Mouse (Mus musculus): ENCODE data around the gene Ifnl3. TPM values are rescaled to one million over a fixed set of nuclear protein-coding genes. Genes with fewer than 3 reads are reported as not detected.

Gene Ifnl3
- polyA plus RNA-seq, 1 experiment from 2014 or later, result not detected

- H3K9me3 ChIP-seq (ENCODE audit: low read depth, low read length), result no peaks in the 10 kb centered on the region
- H3K9ac ChIP-seq, result no peak overlapping the region
- DNase-seq (peak; percentile 83), ATAC-seq (ENCODE audit: insufficient read depth) (no peak)
- H3K36me3 ChIP-seq (ENCODE audit: insufficient read depth), result peaks cover 51% of the 10 kb centered on the region
- no peak overlapping the region for H3K27ac ChIP-seq (ENCODE audit: low read depth)
- H3K27me3 ChIP-seq (ENCODE audit: insufficient read depth, low read length), result no peaks in the 10 kb centered on the region
- no peak overlapping the region for H3K4me3 ChIP-seq (ENCODE audit: low read depth, low read length)
- H3K4me1 ChIP-seq (ENCODE audit: insufficient read depth), result peaks cover 16% of the 10 kb centered on the region
- TF ChIP-seq CTCF (IDR thresholded peaks at IDR 0.05; ENCODE audit: low read depth), result peak; percentile 84
- no peak overlapping the region for H3K4me2 ChIP-seq
These were observed 45.6 kb downstream of the Ifnl3 start for GRCm38 (mm10) chr7:28568253-28568652.

- WGBS, result 50% methylated on average over 12 of the region's 12 CpGs
These were observed 47.8 kb downstream of the Ifnl3 start for GRCm38 (mm10) chr7:28570291-28570981.

GRCm38 (mm10) chr7:28570982-28571682, 48.5 kb downstream of the Ifnl3 start:
- peak; percentile 86 for DNase-seq
- no peak overlapping the region for H3K4me3 ChIP-seq (ENCODE audit: low read depth, low read length)
- H3K9me3 ChIP-seq (ENCODE audit: low read depth, low read length), result no peaks in the 10 kb centered on the region
- H3K9ac ChIP-seq, result peak overlapping the region; percentile 3; the same call in 1 of the 2 replicates
- peaks cover 24% of the 10 kb centered on the region for H3K36me3 ChIP-seq (ENCODE audit: insufficient read depth)
- peak overlapping the region; percentile 92 for H3K27ac ChIP-seq (ENCODE audit: low read depth)
- H3K4me2 ChIP-seq, result peak overlapping the region; percentile 41
- no peaks in the 10 kb centered on the region for H3K27me3 ChIP-seq (ENCODE audit: insufficient read depth, low read length)
- peak; percentile 19; the same call in 1 of the 2 replicates for ATAC-seq (ENCODE audit: insufficient read depth)
- H3K4me1 ChIP-seq (ENCODE audit: insufficient read depth), result peaks cover 25% of the 10 kb centered on the region
- WGBS, result 26% methylated on average over 5 of the region's 5 CpGs
- no peak for TF ChIP-seq CTCF (IDR thresholded peaks at IDR 0.05; ENCODE audit: low read depth)

More at GRCm38 (mm10) chr7:28570291-28570981, 47.8 kb downstream of the Ifnl3 start:
- no peak overlapping the region for H3K4me3 ChIP-seq (ENCODE audit: low read depth, low read length)
- no peaks in the 10 kb centered on the region for H3K9me3 ChIP-seq (ENCODE audit: low read depth, low read length)
- H3K27me3 ChIP-seq (ENCODE audit: insufficient read depth, low read length), result no peaks in the 10 kb centered on the region
- DNase-seq (peak; percentile 85), ATAC-seq (ENCODE audit: insufficient read depth) (peak; percentile 55)
- H3K27ac ChIP-seq (ENCODE audit: low read depth), result peak overlapping the region; percentile 92
- peak overlapping the region; percentile 3; the same call in 1 of the 2 replicates for H3K9ac ChIP-seq
- peak; percentile 14; the same call in 1 of the 2 replicates for TF ChIP-seq CTCF (IDR thresholded peaks at IDR 0.05; ENCODE audit: low read depth)
- peak overlapping the region; percentile 41 for H3K4me2 ChIP-seq
- peaks cover 19% of the 10 kb centered on the region for H3K4me1 ChIP-seq (ENCODE audit: insufficient read depth)
- H3K36me3 ChIP-seq (ENCODE audit: insufficient read depth), result peaks cover 29% of the 10 kb centered on the region

GRCm38 (mm10) chr7:28572689-28573088, 50.1 kb downstream of the Ifnl3 start:
- WGBS, result 74% methylated on average over 5 of the region's 5 CpGs
- DNase-seq (no peak), ATAC-seq (ENCODE audit: insufficient read depth) (no peak)
- Histone ChIP-seq H3K4me2 (no peak overlapping the region), H3K27ac (ENCODE audit: low read depth) (0 out of 2 replicates have a peak overlapping the region, but pooled peaks have one; percentile 20), H3K9me3 (ENCODE audit: low read depth, low read length) (no peaks in the 10 kb centered on the region), H3K4me3 (ENCODE audit: low read depth, low read length) (no peak overlapping the region), H3K9ac (no peak overlapping the region; the same call in 1 of the 2 replicates), H3K4me1 (ENCODE audit: insufficient read depth) (peaks cover 32% of the 10 kb centered on the region), H3K36me3 (ENCODE audit: insufficient read depth) (peaks cover 8% of the 10 kb centered on the region), H3K27me3 (ENCODE audit: insufficient read depth, low read length) (no peaks in the 10 kb centered on the region)
- no peak for TF ChIP-seq CTCF (IDR thresholded peaks at IDR 0.05; ENCODE audit: low read depth)

GRCm38 (mm10) chr7:28573236-28573635, 50.6 kb downstream of the Ifnl3 start:
- 87% methylated on average over 3 of the region's 3 CpGs for WGBS
- no peak for ATAC-seq (ENCODE audit: insufficient read depth)
- H3K36me3 ChIP-seq (ENCODE audit: insufficient read depth), result peaks cover 5% of the 10 kb centered on the region; the same call in 1 of the 2 replicates
- no peaks in the 10 kb centered on the region for H3K27me3 ChIP-seq (ENCODE audit: insufficient read depth, low read length)
- TF ChIP-seq CTCF (IDR thresholded peaks at IDR 0.05; ENCODE audit: low read depth), result no peak
- H3K4me1 ChIP-seq (ENCODE audit: insufficient read depth), result peaks cover 32% of the 10 kb centered on the region
- no peak overlapping the region for H3K27ac ChIP-seq (ENCODE audit: low read depth)
- no peak overlapping the region for H3K4me2 ChIP-seq
- H3K4me3 ChIP-seq (ENCODE audit: low read depth, low read length), result no peak overlapping the region
- DNase-seq, result no peak
- H3K9ac ChIP-seq, result no peak overlapping the region
- no peaks in the 10 kb centered on the region for H3K9me3 ChIP-seq (ENCODE audit: low read depth, low read length)

Small RNA genes within 50 kb of the gene (microRNA-seq; reads per million reads assigned to microRNA genes)
- 0.71 reads per million for gene Mir7049 (ENCODE audit: borderline number of aligned reads)

Other genes starting within 250 kb of the Ifnl3 start
- gene Eid2b, start 245.1 kb upstream of the Ifnl3 start, polyA plus RNA-seq (2014; fragmentation: Nextera tagmentation; extraction: Ambion mirVana), result 9.0 and 10.9 TPM in 2 replicates
- gene Selenov, start 231.7 kb upstream of the Ifnl3 start, polyA plus RNA-seq (2014; fragmentation: Nextera tagmentation; extraction: Ambion mirVana), result 0.15 TPM in 1 of 2 replicates, not detected in the other
- 0.43 and 0.66 TPM in 2 replicates for gene Dll3, start 220.6 kb upstream of the Ifnl3 start, polyA plus RNA-seq (2014; fragmentation: Nextera tagmentation; extraction: Ambion mirVana)
- 162 and 174 TPM in 2 replicates for gene Timm50, start 210.8 kb upstream of the Ifnl3 start, polyA plus RNA-seq (2014; fragmentation: Nextera tagmentation; extraction: Ambion mirVana)
- gene Supt5, start 184.1 kb upstream of the Ifnl3 start, polyA plus RNA-seq (2014; fragmentation: Nextera tagmentation; extraction: Ambion mirVana), result 73.5 and 77.5 TPM in 2 replicates
- gene Rps16, start 172.2 kb upstream of the Ifnl3 start, polyA plus RNA-seq (2014; fragmentation: Nextera tagmentation; extraction: Ambion mirVana), result 1,310 and 1,324 TPM in 2 replicates
- 74.1 and 75.1 TPM in 2 replicates for gene Plekhg2, start 150.2 kb upstream of the Ifnl3 start, polyA plus RNA-seq (2014; fragmentation: Nextera tagmentation; extraction: Ambion mirVana)
- 12.9 and 13.2 TPM in 2 replicates for gene Zfp36, start 142.6 kb upstream of the Ifnl3 start, polyA plus RNA-seq (2014; fragmentation: Nextera tagmentation; extraction: Ambion mirVana)
- 45.9 and 49.1 TPM in 2 replicates for gene Med29, start 130.1 kb upstream of the Ifnl3 start, polyA plus RNA-seq (2014; fragmentation: Nextera tagmentation; extraction: Ambion mirVana)
- 73.1 and 75.4 TPM in 2 replicates for gene Paf1, start 129.9 kb upstream of the Ifnl3 start, polyA plus RNA-seq (2014; fragmentation: Nextera tagmentation; extraction: Ambion mirVana)
- gene Gmfg, start 85.4 kb upstream of the Ifnl3 start, polyA plus RNA-seq (2014; fragmentation: Nextera tagmentation; extraction: Ambion mirVana), result 30.5 and 37.0 TPM in 2 replicates
- gene Lrfn1, start 70.9 kb upstream of the Ifnl3 start, polyA plus RNA-seq (2014; fragmentation: Nextera tagmentation; extraction: Ambion mirVana), result 4.4 and 6.6 TPM in 2 replicates
- gene Ifnl2, start 12.4 kb upstream of the Ifnl3 start, polyA plus RNA-seq (2014; fragmentation: Nextera tagmentation; extraction: Ambion mirVana), result not detected in 2 replicates
- gene Sycn, start 18.0 kb downstream of the Ifnl3 start, polyA plus RNA-seq (2014; fragmentation: Nextera tagmentation; extraction: Ambion mirVana), result not detected in 2 replicates
- not detected in 2 replicates for gene Nccrp1, start 24.4 kb downstream of the Ifnl3 start, polyA plus RNA-seq (2014; fragmentation: Nextera tagmentation; extraction: Ambion mirVana)
- gene Samd4b, start 75.3 kb downstream of the Ifnl3 start, polyA plus RNA-seq (2014; fragmentation: Nextera tagmentation; extraction: Ambion mirVana), result 27.9 and 34.0 TPM in 2 replicates
- gene Pak4, start 75.3 kb downstream of the Ifnl3 start, polyA plus RNA-seq (2014; fragmentation: Nextera tagmentation; extraction: Ambion mirVana), result 46.2 and 52.5 TPM in 2 replicates
- gene Acp7, start 108.5 kb downstream of the Ifnl3 start, polyA plus RNA-seq (2014; fragmentation: Nextera tagmentation; extraction: Ambion mirVana), result not detected in 2 replicates
- 6.8 and 6.9 TPM in 2 replicates for gene Fbxo27, start 170.0 kb downstream of the Ifnl3 start, polyA plus RNA-seq (2014; fragmentation: Nextera tagmentation; extraction: Ambion mirVana)
- 13.6 and 15.8 TPM in 2 replicates for gene Fbxo17, start 194.0 kb downstream of the Ifnl3 start, polyA plus RNA-seq (2014; fragmentation: Nextera tagmentation; extraction: Ambion mirVana)
- gene Mrps12, start 219.0 kb downstream of the Ifnl3 start, polyA plus RNA-seq (2014; fragmentation: Nextera tagmentation; extraction: Ambion mirVana), result 131 and 132 TPM in 2 replicates
- gene Sars2, start 219.2 kb downstream of the Ifnl3 start, polyA plus RNA-seq (2014; fragmentation: Nextera tagmentation; extraction: Ambion mirVana), result 27.9 and 31.4 TPM in 2 replicates
- not detected in 2 replicates for gene Ccer2, start 233.3 kb downstream of the Ifnl3 start, polyA plus RNA-seq (2014; fragmentation: Nextera tagmentation; extraction: Ambion mirVana)
- gene Sirt2, start 243.9 kb downstream of the Ifnl3 start, polyA plus RNA-seq (2014; fragmentation: Nextera tagmentation; extraction: Ambion mirVana), result 54.0 and 59.6 TPM in 2 replicates
- 31.8 and 37.4 TPM in 2 replicates for gene Nfkbib, start 244.7 kb downstream of the Ifnl3 start, polyA plus RNA-seq (2014; fragmentation: Nextera tagmentation; extraction: Ambion mirVana)